ENCODE assay signal across 11 mouse cellular contexts in genomic region chr12:52638461-52638860, GRCm38 (mm10).
A peak's percentile ranks its signal among the peaks of the same experiment; 100 is the strongest.
DNase-seq lines count a peak whose midpoint lies in the region; ATAC-seq and TF ChIP-seq lines count a peak whose summit lies in the region.
"Had no signal": no experiment of that assay in that cellular context is flagged by ENCODE, and none has a peak within 500 bp of the region (broad histone marks: within the 10 kb centered on the region; RNA-seq: fewer than 3 reads in every experiment).

No protein-coding gene starts in this region.

- H3K27ac ChIP-seq in kidney, postnatal 0 days: 0 out of 2 replicates have a peak overlapping the region, but pooled peaks have one; percentile 38
- H3K27ac ChIP-seq: hindbrain, embryonic 15.5 days; liver, embryonic 12.5 days had no signal

- ATAC-seq in kidney, postnatal 0 days (replicated peaks; ENCODE audit: low FRiP score, low read depth): peak; percentile 69; the same call in 1 of the 2 replicates
- ATAC-seq: liver, embryonic 12.5 days had no signal

- H3K36me3 ChIP-seq in kidney, postnatal 0 days (ENCODE audit: insufficient read depth, low read length): no peaks in the 10 kb centered on the region
- H3K36me3 ChIP-seq in megakaryocyte, embryonic 14.5 days (replicated peaks; ENCODE audit: low read length): no peaks in the 10 kb centered on the region
- H3K36me3 ChIP-seq: hindbrain, embryonic 15.5 days; liver, embryonic 12.5 days had no signal

- no peak overlapping the region for H3K9ac ChIP-seq in kidney, postnatal 0 days (ENCODE audit: low read depth, low read length)
- H3K9ac ChIP-seq: hindbrain, embryonic 15.5 days; liver, embryonic 12.5 days had no signal

- H3K27me3 ChIP-seq in kidney, postnatal 0 days (ENCODE audit: insufficient read depth, low read length): no peaks in the 10 kb centered on the region
- H3K27me3 ChIP-seq in megakaryocyte, embryonic 14.5 days (replicated peaks): no peaks in the 10 kb centered on the region
- H3K27me3 ChIP-seq: CH12.LX; hindbrain, embryonic 15.5 days; liver, embryonic 12.5 days had no signal

- WGBS in kidney, postnatal 0 days: 35% methylated on average over 11 of the region's 11 CpGs

- no peaks in the 10 kb centered on the region; the same call in 1 of the 2 replicates for H3K4me1 ChIP-seq in kidney, postnatal 0 days (replicated peaks; ENCODE audit: insufficient read depth, low read length)
- peaks cover 24% of the 10 kb centered on the region for H3K4me1 ChIP-seq in megakaryocyte, embryonic 14.5 days
- H3K4me1 ChIP-seq: hindbrain, embryonic 15.5 days; liver, embryonic 12.5 days had no signal

- no peak overlapping the region for H3K4me3 ChIP-seq in kidney, postnatal 0 days (replicated peaks; ENCODE audit: low read depth, low read length)
- H3K4me3 ChIP-seq in megakaryocyte, embryonic 14.5 days (replicated peaks): peak overlapping the region; percentile 84
- H3K4me3 ChIP-seq: hindbrain, embryonic 15.5 days; liver, embryonic 12.5 days had no signal

- peak; percentile 85 for DNase-seq in kidney, postnatal 0 days (ENCODE audit: low spot score)
- no peak for DNase-seq in kidney, adult 11 months
- DNase-seq in NIH3T3 (ENCODE audit: low read depth): peak; percentile 31
- DNase-seq in embryo, embryonic 11 days: peak; percentile 8
- DNase-seq in cerebellum, adult 8-10 months: no peak
- DNase-seq in MN1 (ENCODE audit: low spot score): no peak
- DNase-seq in layer of hippocampus, postnatal 10 days (ENCODE audit: low spot score in 2 of 2): no peak

- H3K9me3 ChIP-seq in kidney, postnatal 0 days (replicated peaks; ENCODE audit: low read length): no peaks in the 10 kb centered on the region
- no peaks in the 10 kb centered on the region for H3K9me3 ChIP-seq in megakaryocyte, embryonic 14.5 days
- H3K9me3 ChIP-seq: hindbrain, embryonic 15.5 days; liver, embryonic 12.5 days had no signal

- no peak overlapping the region for H3K4me2 ChIP-seq in kidney, postnatal 0 days (ENCODE audit: low read length)
- H3K4me2 ChIP-seq: hindbrain, embryonic 15.5 days; liver, embryonic 12.5 days had no signal

- no peak for TF ChIP-seq CTCF in kidney, postnatal 0 days (IDR thresholded peaks at IDR 0.05; ENCODE audit: low read depth)

Comparison
In these comparisons a context has a peak if more than half of its experiments do, and no peak if none do; other contexts are left out.
1. DNase-seq: peak in kidney, postnatal 0 days (single experiment), NIH3T3 (single experiment) and embryo, embryonic 11 days (single experiment); none in kidney, adult 11 months (single experiment), cerebellum, adult 8-10 months (single experiment), MN1 (single experiment) and layer of hippocampus, postnatal 10 days (0 of 2).